Mouse (Mus musculus): Measurements from ENCODE around the gene Slc22a20. TPM values are rescaled to one million over a fixed set of nuclear protein-coding genes. Genes with fewer than 3 reads are reported as not detected.

Gene Slc22a20
- polyA plus RNA-seq, 1 experiment from 2014 or later, result not detected

- Histone ChIP-seq H3K9me3 (no peaks in the 10 kb centered on the region), H3K4me1 (peaks cover 14% of the 10 kb centered on the region), H3K27me3 (replicated peaks) (peaks cover 21% of the 10 kb centered on the region), H3K4me2 (no peak overlapping the region), H3K9ac (no peak overlapping the region), H3K36me3 (replicated peaks) (no peaks in the 10 kb centered on the region), H3K27ac (no peak overlapping the region), H3K4me3 (no peak overlapping the region)
- no peak for ATAC-seq (replicated peaks)
- WGBS, result 88% methylated on average over 10 of the region's 10 CpGs
These were observed 27.7 kb upstream of the Slc22a20 start for GRCm38 (mm10) chr19:6013691-6014090.

GRCm38 (mm10) chr19:6009137-6009536, 23.2 kb upstream of the Slc22a20 start:
- Histone ChIP-seq H3K9ac (no peak overlapping the region), H3K4me1 (no peaks in the 10 kb centered on the region), H3K27me3 (replicated peaks) (no peaks in the 10 kb centered on the region), H3K4me2 (no peak overlapping the region), H3K36me3 (replicated peaks) (no peaks in the 10 kb centered on the region), H3K27ac (no peak overlapping the region), H3K4me3 (no peak overlapping the region), H3K9me3 (no peaks in the 10 kb centered on the region)
- 68% methylated on average over 8 of the region's 8 CpGs for WGBS
- no peak for ATAC-seq (replicated peaks)

- Histone ChIP-seq H3K9me3 (no peaks in the 10 kb centered on the region), H3K9ac (no peak overlapping the region), H3K27me3 (replicated peaks) (no peaks in the 10 kb centered on the region), H3K4me1 (no peaks in the 10 kb centered on the region), H3K4me2 (no peak overlapping the region), H3K36me3 (replicated peaks) (no peaks in the 10 kb centered on the region), H3K27ac (no peak overlapping the region), H3K4me3 (no peak overlapping the region)
- 91% methylated on average over 13 of the region's 13 CpGs for WGBS
- no peak for ATAC-seq (replicated peaks)
These were observed 21.1 kb upstream of the Slc22a20 start for GRCm38 (mm10) chr19:6007013-6007412.

- Histone ChIP-seq H3K4me1 (no peaks in the 10 kb centered on the region), H3K27ac (no peak overlapping the region), H3K36me3 (replicated peaks) (no peaks in the 10 kb centered on the region), H3K9me3 (no peaks in the 10 kb centered on the region), H3K4me3 (no peak overlapping the region), H3K27me3 (replicated peaks) (no peaks in the 10 kb centered on the region), H3K9ac (no peak overlapping the region), H3K4me2 (no peak overlapping the region)
- ATAC-seq (replicated peaks), result no peak
- 65% methylated on average over 11 of the region's 11 CpGs for WGBS
These were observed 19.6 kb upstream of the Slc22a20 start for GRCm38 (mm10) chr19:6005541-6005940.

- WGBS, result 78% methylated on average over 5 of the region's 5 CpGs
- Histone ChIP-seq H3K4me1 (no peaks in the 10 kb centered on the region), H3K27ac (no peak overlapping the region), H3K4me3 (no peak overlapping the region), H3K9me3 (no peaks in the 10 kb centered on the region), H3K4me2 (no peak overlapping the region), H3K27me3 (replicated peaks) (no peaks in the 10 kb centered on the region), H3K36me3 (replicated peaks) (no peaks in the 10 kb centered on the region), H3K9ac (no peak overlapping the region)
- no peak for ATAC-seq (replicated peaks)
These were observed 14.0 kb upstream of the Slc22a20 start for GRCm38 (mm10) chr19:5999969-6000368.

GRCm38 (mm10) chr19:5998180-5998579, 12.2 kb upstream of the Slc22a20 start:
- Histone ChIP-seq H3K36me3 (replicated peaks) (no peaks in the 10 kb centered on the region), H3K27ac (no peak overlapping the region), H3K4me3 (no peak overlapping the region), H3K9me3 (no peaks in the 10 kb centered on the region), H3K27me3 (replicated peaks) (no peaks in the 10 kb centered on the region), H3K4me1 (no peaks in the 10 kb centered on the region), H3K9ac (no peak overlapping the region), H3K4me2 (no peak overlapping the region)
- ATAC-seq (replicated peaks), result no peak
- WGBS, result 92% methylated on average over 3 of the region's 3 CpGs

- no peak overlapping the region for H3K27ac ChIP-seq
- no peaks in the 10 kb centered on the region for H3K27me3 ChIP-seq (replicated peaks)
- whole genome bisulfite sequencing, result 80% methylated on average over 14 of the region's 14 CpGs
- H3K36me3 ChIP-seq (replicated peaks), result no peaks in the 10 kb centered on the region
- no peak overlapping the region for H3K4me3 ChIP-seq
- no peaks in the 10 kb centered on the region for H3K9me3 ChIP-seq
- no peak overlapping the region for H3K9ac ChIP-seq
- ATAC-seq (replicated peaks), result no peak
- no peak overlapping the region for H3K4me2 ChIP-seq
- H3K4me1 ChIP-seq, result no peaks in the 10 kb centered on the region
These were observed 8.8 kb upstream of the Slc22a20 start for GRCm38 (mm10) chr19:5994711-5995110.

GRCm38 (mm10) chr19:5992012-5992411, 6.1 kb upstream of the Slc22a20 start:
- Histone ChIP-seq H3K27ac (no peak overlapping the region), H3K4me1 (peaks cover 6% of the 10 kb centered on the region), H3K9me3 (no peaks in the 10 kb centered on the region), H3K36me3 (replicated peaks) (no peaks in the 10 kb centered on the region), H3K4me2 (no peak overlapping the region), H3K27me3 (replicated peaks) (no peaks in the 10 kb centered on the region), H3K9ac (no peak overlapping the region), H3K4me3 (no peak overlapping the region)
- whole genome bisulfite sequencing, result 86% methylated on average over 7 of the region's 7 CpGs
- no peak for ATAC-seq (replicated peaks)

GRCm38 (mm10) chr19:5991467-5991866, 5.5 kb upstream of the Slc22a20 start:
- no peaks in the 10 kb centered on the region for H3K9me3 ChIP-seq
- 84% methylated on average over 7 of the region's 7 CpGs for WGBS
- H3K4me2 ChIP-seq, result no peak overlapping the region
- ATAC-seq (replicated peaks), result no peak
- no peak overlapping the region for H3K27ac ChIP-seq
- H3K27me3 ChIP-seq (replicated peaks), result no peaks in the 10 kb centered on the region
- H3K36me3 ChIP-seq (replicated peaks), result no peaks in the 10 kb centered on the region
- H3K4me3 ChIP-seq, result no peak overlapping the region
- peaks cover 6% of the 10 kb centered on the region for H3K4me1 ChIP-seq
- no peak overlapping the region for H3K9ac ChIP-seq

- Histone ChIP-seq H3K4me2 (no peak overlapping the region), H3K9ac (no peak overlapping the region), H3K27me3 (replicated peaks) (no peaks in the 10 kb centered on the region), H3K4me3 (no peak overlapping the region), H3K4me1 (peaks cover 6% of the 10 kb centered on the region), H3K27ac (no peak overlapping the region), H3K36me3 (replicated peaks) (no peaks in the 10 kb centered on the region), H3K9me3 (no peaks in the 10 kb centered on the region)
- ATAC-seq (replicated peaks), result no peak
- WGBS, result 29% methylated on average over 1 of the region's 1 CpGs
These were observed 5.0 kb upstream of the Slc22a20 start for GRCm38 (mm10) chr19:5990921-5991320.

GRCm38 (mm10) chr19:5990033-5990432, 4.1 kb upstream of the Slc22a20 start:
- Histone ChIP-seq H3K27ac (no peak overlapping the region), H3K4me2 (no peak overlapping the region), H3K9ac (no peak overlapping the region), H3K9me3 (no peaks in the 10 kb centered on the region), H3K36me3 (replicated peaks) (no peaks in the 10 kb centered on the region), H3K27me3 (replicated peaks) (no peaks in the 10 kb centered on the region), H3K4me1 (peaks cover 6% of the 10 kb centered on the region), H3K4me3 (no peak overlapping the region)
- 94% methylated on average over 12 of the region's 12 CpGs for WGBS
- ATAC-seq (replicated peaks), result no peak

GRCm38 (mm10) chr19:5989585-5989984, 3.6 kb upstream of the Slc22a20 start:
- peak overlapping the region; percentile 45; the same call in 1 of the 2 replicates for H3K4me2 ChIP-seq
- no peaks in the 10 kb centered on the region for H3K27me3 ChIP-seq (replicated peaks)
- no peaks in the 10 kb centered on the region for H3K9me3 ChIP-seq
- 67% methylated on average over 6 of the region's 6 CpGs for WGBS
- no peak overlapping the region for H3K9ac ChIP-seq
- peaks cover 6% of the 10 kb centered on the region for H3K4me1 ChIP-seq
- H3K27ac ChIP-seq, result no peak overlapping the region
- ATAC-seq (replicated peaks), result no peak
- no peaks in the 10 kb centered on the region for H3K36me3 ChIP-seq (replicated peaks)
- H3K4me3 ChIP-seq, result no peak overlapping the region

GRCm38 (mm10) chr19:5988815-5989452, 3.0 kb upstream of the Slc22a20 start:
- WGBS, result 4% methylated on average over 10 of the region's 13 CpGs

More at GRCm38 (mm10) chr19:5988815-5989452, 3.0 kb upstream of the Slc22a20 start:
- peaks cover 6% of the 10 kb centered on the region for H3K4me1 ChIP-seq
- no peaks in the 10 kb centered on the region for H3K9me3 ChIP-seq
- ATAC-seq (replicated peaks), result peak; percentile 42; the same call in 1 of the 2 replicates
- H3K9ac ChIP-seq, result peak overlapping the region; percentile 47
- peak overlapping the region; percentile 16 for H3K4me3 ChIP-seq
- H3K36me3 ChIP-seq (replicated peaks), result no peaks in the 10 kb centered on the region
- H3K27me3 ChIP-seq (replicated peaks), result no peaks in the 10 kb centered on the region
- peak overlapping the region; percentile 59; the same call in 1 of the 2 replicates for H3K27ac ChIP-seq
- H3K4me2 ChIP-seq, result peak overlapping the region; percentile 45

Measured in midbrain, embryonic 15.5 days (tissue).